Mouse (Mus musculus) kidney, postnatal 0 days (tissue): ENCODE results near the gene Perp. TPM values are rescaled to one million over a fixed set of nuclear protein-coding genes. Genes with fewer than 3 reads are reported as not detected.

Source experiments
- ATAC-seq: fragments of 200-750 bp; cut with Nextera tagmentation; replicated peaks from 2 replicates; pipeline ENCODE4 v1.8.0; 2017; ENCODE audit warnings: low read depth, moderate number of reproducible peaks, moderate TSS enrichment, moderate library complexity; ENCODE audit not compliant: low FRiP score
- DNase-seq: peaks from one replicate; pipeline ENCODE4 v3.0.0-alpha.2; 2016; ENCODE audit warnings: low spot score
- H3K27ac ChIP-seq: fragments of 300-500 bp; sonication (generic); 2 replicates; pipeline ENCODE4 v1.5.1; 2014; ENCODE audit warnings: mild to moderate bottlenecking
- H3K27me3 ChIP-seq: fragments of 300-500 bp; sonication (generic); 2 replicates; pipeline ENCODE4 v1.6.1; 2014; ENCODE audit warnings: low read length, mixed read lengths; ENCODE audit not compliant: insufficient read depth
- H3K36me3 ChIP-seq: fragments of 300-500 bp; sonication (generic); 2 replicates; pipeline ENCODE4 v1.6.1; 2014; ENCODE audit warnings: low read length, mixed read lengths; ENCODE audit not compliant: insufficient read depth
- H3K4me1 ChIP-seq: fragments of 300-500 bp; sonication (generic); replicated peaks from 2 replicates; pipeline ENCODE4 v1.6.1; 2014; ENCODE audit warnings: antibody characterized with exemption, low read length, mixed read lengths; ENCODE audit not compliant: insufficient read depth
- H3K4me2 ChIP-seq: fragments of 300-500 bp; sonication (generic); 2 replicates; pipeline ENCODE4 v1.6.1; 2014; ENCODE audit warnings: mild to moderate bottlenecking, low read length, moderate library complexity, mixed read lengths
- H3K4me3 ChIP-seq: fragments of 300-500 bp; sonication (generic); replicated peaks from 2 replicates; pipeline ENCODE4 v1.5.1; 2014; ENCODE audit warnings: low read depth, low read length
- H3K9ac ChIP-seq: fragments of 300-500 bp; sonication (generic); 2 replicates; pipeline ENCODE4 v1.6.1; 2014; ENCODE audit warnings: low read depth, low read length
- H3K9me3 ChIP-seq: fragments of 300-500 bp; sonication (generic); replicated peaks from 2 replicates; pipeline ENCODE4 v1.6.1; 2016; ENCODE audit warnings: low read length, inconsistent platforms, mixed read lengths
- CTCF ChIP-seq: IDR thresholded peaks from 2 replicates; pipeline ENCODE4 v1.5.1; 2016; ENCODE audit warnings: antibody characterized with exemption, low read depth, mild to moderate bottlenecking, moderate library complexity
- WGBS: fragments of 180-500 bp; shearing (Covaris S2); extraction: QIAGEN DNeasy Blood & Tissue Kit; methylation state at CpG from one replicate; pipeline ENCODE4 v1.1.7; 2014; 5-methylcytosine and 5-hydroxymethylcytosine counted together
- polyA plus RNA-seq: library from polyadenylated mRNA; unstranded; fragments of >200 nt; fragmentation: Nextera tagmentation; extraction: Ambion mirVana; gene quantifications from 2 replicates; pipeline ENCODE4 v1.2.1, GENCODE M21; 2015

Gene Perp
- polyA plus RNA-seq, 1 experiment from 2014 or later, result 41.6 TPM

GRCm38 (mm10) chr10:18830359-18830758 lies 14.5 kb upstream of the Perp start:
- TF ChIP-seq CTCF, result no peak
- Histone ChIP-seq H3K9ac (no peak overlapping the region), H3K4me1 (no peaks in the 10 kb centered on the region), H3K4me3 (no peak overlapping the region), H3K9me3 (no peaks in the 10 kb centered on the region), H3K4me2 (no peak overlapping the region), H3K27me3 (no peaks in the 10 kb centered on the region), H3K36me3 (no peaks in the 10 kb centered on the region), H3K27ac (no peak overlapping the region)
- WGBS, result 28% methylated on average over 4 of the region's 4 CpGs
- no peak for ATAC-seq
- DNase-seq, result peak; percentile 61

- Histone ChIP-seq H3K4me2 (no peak overlapping the region), H3K9ac (no peak overlapping the region), H3K27me3 (no peaks in the 10 kb centered on the region), H3K4me3 (no peak overlapping the region), H3K27ac (no peak overlapping the region), H3K9me3 (no peaks in the 10 kb centered on the region), H3K4me1 (no peaks in the 10 kb centered on the region), H3K36me3 (no peaks in the 10 kb centered on the region)
- ATAC-seq, result no peak
- no peak for DNase-seq
- TF ChIP-seq CTCF, result no peak
- WGBS, result 59% methylated on average over 7 of the region's 7 CpGs
Observed at GRCm38 (mm10) chr10:18831823-18832222, 13.0 kb upstream of the Perp start.

GRCm38 (mm10) chr10:18834389-18834788 lies 10.4 kb upstream of the Perp start:
- DNase-seq (no peak), ATAC-seq (peak; percentile 76)
- H3K9me3 ChIP-seq, result no peaks in the 10 kb centered on the region
- no peak overlapping the region for H3K4me3 ChIP-seq
- TF ChIP-seq CTCF, result no peak
- H3K4me2 ChIP-seq, result no peak overlapping the region
- no peaks in the 10 kb centered on the region for H3K4me1 ChIP-seq
- no peaks in the 10 kb centered on the region for H3K36me3 ChIP-seq
- H3K27ac ChIP-seq, result no peak overlapping the region
- H3K27me3 ChIP-seq, result no peaks in the 10 kb centered on the region
- 46% methylated on average over 2 of the region's 2 CpGs for WGBS
- H3K9ac ChIP-seq, result no peak overlapping the region

GRCm38 (mm10) chr10:18835684-18836479 lies 8.9 kb upstream of the Perp start:
- 52% methylated on average over 6 of the region's 6 CpGs for WGBS

GRCm38 (mm10) chr10:18839530-18839929 lies 5.3 kb upstream of the Perp start:
- H3K36me3 ChIP-seq, result no peaks in the 10 kb centered on the region
- no peak overlapping the region for H3K9ac ChIP-seq
- no peaks in the 10 kb centered on the region for H3K27me3 ChIP-seq
- no peak overlapping the region for H3K4me2 ChIP-seq
- 74% methylated on average over 4 of the region's 4 CpGs for WGBS
- DNase-seq (no peak), ATAC-seq (no peak)
- no peaks in the 10 kb centered on the region for H3K4me1 ChIP-seq
- no peak overlapping the region for H3K4me3 ChIP-seq
- H3K9me3 ChIP-seq, result no peaks in the 10 kb centered on the region
- H3K27ac ChIP-seq, result no peak overlapping the region
- TF ChIP-seq CTCF, result no peak

More at GRCm38 (mm10) chr10:18835684-18836479, 8.9 kb upstream of the Perp start:
- no peak overlapping the region for H3K4me3 ChIP-seq
- H3K27me3 ChIP-seq, result no peaks in the 10 kb centered on the region
- no peaks in the 10 kb centered on the region for H3K36me3 ChIP-seq
- H3K9me3 ChIP-seq, result no peaks in the 10 kb centered on the region
- peak; percentile 66 for TF ChIP-seq CTCF
- H3K27ac ChIP-seq, result no peak overlapping the region
- H3K4me1 ChIP-seq, result no peaks in the 10 kb centered on the region
- ATAC-seq (no peak), DNase-seq (peak; percentile 65)
- no peak overlapping the region for H3K4me2 ChIP-seq
- H3K9ac ChIP-seq, result no peak overlapping the region

GRCm38 (mm10) chr10:18840736-18841135 lies 4.1 kb upstream of the Perp start:
- H3K27me3 ChIP-seq, result no peaks in the 10 kb centered on the region; the same call in 1 of the 2 replicates
- H3K9ac ChIP-seq, result no peak overlapping the region
- 51% methylated on average over 4 of the region's 4 CpGs for WGBS
- TF ChIP-seq CTCF, result peak; percentile 70
- H3K36me3 ChIP-seq, result no peaks in the 10 kb centered on the region
- no peak overlapping the region for H3K4me3 ChIP-seq
- no peak overlapping the region for H3K4me2 ChIP-seq
- DNase-seq (peak; percentile 29), ATAC-seq (no peak)
- 0 out of 2 replicates have a peak, but pooled peaks cover 3% of the 10 kb centered on the region for H3K4me1 ChIP-seq
- H3K27ac ChIP-seq, result no peak overlapping the region
- no peaks in the 10 kb centered on the region for H3K9me3 ChIP-seq

GRCm38 (mm10) chr10:18845287-18845662 lies 455 bp downstream of the Perp start:
- DNase-seq, result no peak
- 0 out of 2 replicates have a peak, but pooled peaks cover 3% of the 10 kb centered on the region for H3K4me1 ChIP-seq
- peak overlapping the region; percentile 49 for H3K4me3 ChIP-seq
- 5% methylated on average over 18 of the region's 18 CpGs for WGBS
- peak overlapping the region; percentile 74 for H3K27ac ChIP-seq
- H3K36me3 ChIP-seq, result no peaks in the 10 kb centered on the region
- no peaks in the 10 kb centered on the region; the same call in 1 of the 2 replicates for H3K27me3 ChIP-seq
- no peaks in the 10 kb centered on the region for H3K9me3 ChIP-seq
- H3K4me2 ChIP-seq, result peak overlapping the region; percentile 89
- no peak for TF ChIP-seq CTCF
- ATAC-seq, result no peak
- peak overlapping the region; percentile 59 for H3K9ac ChIP-seq
